Mouse (Mus musculus): ENCODE data around the gene Vmn1r42.

- no peak for TF ChIP-seq POLR2A (IDR thresholded peaks at IDR 0.05; ENCODE audit: insufficient read depth, low read depth, low read length)
- TF ChIP-seq CTCF (IDR thresholded peaks at IDR 0.05; ENCODE audit: insufficient read depth, low read depth, low read length) = no peak
Measured at GRCm38 (mm10) chr6:89867976-89868375, 8.2 kb downstream of the Vmn1r42 start.

All from olfactory bulb, adult 2 months (tissue).